Mouse (Mus musculus) CH12.LX (cell line): ENCODE measurements at regions not wholly inside any gene's neighbourhood (a gene's known extent, or its start where the extent isn't known, plus 50 kb on each side); places are given as distances from the start of the nearest gene placed in this dataset.

Experiments used
- DNase-seq: peaks from one replicate; pipeline ENCODE4 v3.0.0-alpha.2; 2013; ENCODE audit errors: extremely low read depth
- H3K27ac ChIP-seq: 2 replicates; pipeline ENCODE4 v1.5.1; 2012; ENCODE audit warnings: low read depth, mild to moderate bottlenecking, control low read depth, moderate library complexity; ENCODE audit not compliant: insufficient read depth
- H3K27me3 ChIP-seq: replicated peaks from 2 replicates; pipeline ENCODE3; 2012; ENCODE audit warnings: inconsistent platforms
- H3K36me3 ChIP-seq, 2 experiments: replicated peaks in 1 of 2; 2 replicates each; pipeline versions ENCODE3 to v1.6.1; 2012; ENCODE audit warnings: inconsistent platforms in 1 of 2, low read length in 1 of 2, mild to moderate bottlenecking in 1 of 2, mixed read lengths in 1 of 2, moderate library complexity in 1 of 2; ENCODE audit not compliant: control insufficient read depth in 1 of 2, insufficient read depth in 1 of 2
- H3K4me1 ChIP-seq, 2 experiments: 2 replicates each; pipeline ENCODE4 v1.6.1; 2012; ENCODE audit warnings: inconsistent platforms in 1 of 2, moderate library complexity in 1 of 2; ENCODE audit not compliant: insufficient read depth in 2 of 2, control insufficient read depth in 1 of 2
- H3K4me2 ChIP-seq: 2 replicates; pipeline ENCODE4 v1.6.1; 2012; ENCODE audit warnings: low read depth, mild to moderate bottlenecking, control low read depth; ENCODE audit not compliant: poor library complexity, insufficient read depth, severe bottlenecking
- H3K4me3 ChIP-seq, 3 experiments: fragments of 150-350 bp in 1 of 3; sonication (generic) in 1 of 3; replicated peaks in 1 of 3; 2 replicates each; pipeline versions ENCODE3 to v1.5.1; 2011 to 2012; ENCODE audit warnings: low read depth in 2 of 3, low read length in 2 of 3, mild to moderate bottlenecking in 2 of 3, moderate library complexity in 2 of 3, control low read depth in 1 of 3, improper control_type of control experiment in 1 of 3, inconsistent platforms in 1 of 3, mixed read lengths in 1 of 3; ENCODE audit not compliant: poor library complexity in 1 of 3
- H3K79me2 ChIP-seq: replicated peaks from 2 replicates; pipeline ENCODE4 v1.6.1; 2012; ENCODE audit warnings: mild to moderate bottlenecking, moderate library complexity; ENCODE audit not compliant: control insufficient read depth, poor library complexity, insufficient read depth, severe bottlenecking; ENCODE audit errors: extremely low read depth
- H3K9ac ChIP-seq: 2 replicates; pipeline ENCODE4 v1.6.1; 2012; ENCODE audit warnings: low read depth, mild to moderate bottlenecking, control low read depth, moderate library complexity; ENCODE audit not compliant: insufficient read depth
- H3K9me3 ChIP-seq: replicated peaks from 2 replicates; pipeline ENCODE3; 2012; ENCODE audit warnings: low read length, inconsistent platforms, mixed read lengths
- CHD2 ChIP-seq: IDR thresholded peaks from 2 replicates; pipeline ENCODE4 v1.6.1; 2011; ENCODE audit warnings: low read length, improper control_type of control experiment
- CTCF ChIP-seq, 2 experiments: IDR thresholded peaks in 1 of 2; conservative IDR thresholded peaks in 1 of 2; 2 replicates each; pipeline ENCODE4 v1.5.1; 2011 to 2012; ENCODE audit warnings: low read depth in 2 of 2, low read length in 2 of 2, improper control_type of control experiment in 1 of 2, inconsistent platforms in 1 of 2, mild to moderate bottlenecking in 1 of 2, moderate library complexity in 1 of 2
- E2F4 ChIP-seq: IDR thresholded peaks from 2 replicates; pipeline ENCODE4 v1.6.1; 2011; ENCODE audit warnings: low read depth, low read length, improper control_type of control experiment; ENCODE audit not compliant: insufficient replicate concordance
- ETS1 ChIP-seq: conservative IDR thresholded peaks from 2 replicates; pipeline ENCODE4 v1.6.1; 2012; ENCODE audit warnings: low read depth, mild to moderate bottlenecking, inconsistent platforms, low read length, improper control_type of control experiment, moderate library complexity
- HCFC1 ChIP-seq: IDR thresholded peaks from 2 replicates; pipeline ENCODE4 v1.6.1; 2012; ENCODE audit warnings: low read depth, mild to moderate bottlenecking, inconsistent platforms, low read length, improper control_type of control experiment
- IRF4 ChIP-seq: IDR thresholded peaks from 2 replicates; pipeline ENCODE4 v1.6.1; 2014; ENCODE audit warnings: low read depth, mild to moderate bottlenecking, inconsistent platforms, low read length, improper control_type of control experiment
- KAT2A ChIP-seq: IDR thresholded peaks from 2 replicates; pipeline ENCODE4 v1.6.1; 2012; ENCODE audit warnings: low read length, improper control_type of control experiment, inconsistent platforms; ENCODE audit not compliant: insufficient replicate concordance
- MEF2A ChIP-seq: IDR thresholded peaks from 2 replicates; pipeline ENCODE4 v1.6.1; 2014; ENCODE audit warnings: low read depth, mild to moderate bottlenecking, inconsistent platforms, low read length, improper control_type of control experiment, borderline replicate concordance
- POLR2AphosphoS2 ChIP-seq: IDR thresholded peaks from 2 replicates; pipeline ENCODE4 v1.6.1; 2011; ENCODE audit warnings: low read depth, low read length, improper control_type of control experiment
- RCOR1 ChIP-seq: conservative IDR thresholded peaks from 2 replicates; pipeline ENCODE4 v1.6.1; 2012; ENCODE audit warnings: low read depth, mild to moderate bottlenecking, inconsistent platforms, low read length, improper control_type of control experiment
- SIN3A ChIP-seq: IDR thresholded peaks from 2 replicates; pipeline ENCODE4 v1.6.1; 2012; ENCODE audit warnings: low read length, improper control_type of control experiment, inconsistent platforms
- SMC3 ChIP-seq: IDR thresholded peaks from 2 replicates; pipeline ENCODE4 v1.6.1; 2011; ENCODE audit warnings: low read depth, low read length, improper control_type of control experiment
- TBP ChIP-seq: conservative IDR thresholded peaks from 2 replicates; pipeline ENCODE4 v1.6.1; 2011; ENCODE audit warnings: low read depth, low read length, improper control_type of control experiment
- TCF12 ChIP-seq: IDR thresholded peaks from 2 replicates; pipeline ENCODE4 v1.6.1; 2014; ENCODE audit warnings: low read depth, mild to moderate bottlenecking, inconsistent platforms, low read length, improper control_type of control experiment
- USF1 ChIP-seq: IDR thresholded peaks from 2 replicates; pipeline ENCODE4 v1.6.1; 2014; ENCODE audit warnings: low read depth, mild to moderate bottlenecking, inconsistent platforms, low read length, improper control_type of control experiment
- ZMIZ1 ChIP-seq: IDR thresholded peaks from 2 replicates; pipeline ENCODE4 v1.6.1; 2012; ENCODE audit warnings: low read depth, mild to moderate bottlenecking, inconsistent platforms, low read length, improper control_type of control experiment
- ZNF384 ChIP-seq: IDR thresholded peaks from 2 replicates; pipeline ENCODE4 v1.6.1; 2012; ENCODE audit warnings: low read depth, low read length, improper control_type of control experiment, inconsistent platforms
- dilution Hi-C: fragments of 300-500 bp; cut with MboI; formaldehyde crosslinking; loops from 2 replicates; pipeline ENCODE4 v1.14.3; 2020; ENCODE audit warnings: low sequenced_read_pairs; ENCODE audit not compliant: extremely low pct_unique_long_range_greater_than_20kb, extremely low pct_ligation_motif_present
- in situ Hi-C: fragments of 300-500 bp; cut with MboI; formaldehyde crosslinking; loops from 3 replicates; pipeline ENCODE4 v1.14.3; 2019; ENCODE audit warnings: low sequenced_read_pairs, low pct_ligation_motif_present, low pct_unique_long_range_greater_than_20kb, mixed read lengths

DNA sequence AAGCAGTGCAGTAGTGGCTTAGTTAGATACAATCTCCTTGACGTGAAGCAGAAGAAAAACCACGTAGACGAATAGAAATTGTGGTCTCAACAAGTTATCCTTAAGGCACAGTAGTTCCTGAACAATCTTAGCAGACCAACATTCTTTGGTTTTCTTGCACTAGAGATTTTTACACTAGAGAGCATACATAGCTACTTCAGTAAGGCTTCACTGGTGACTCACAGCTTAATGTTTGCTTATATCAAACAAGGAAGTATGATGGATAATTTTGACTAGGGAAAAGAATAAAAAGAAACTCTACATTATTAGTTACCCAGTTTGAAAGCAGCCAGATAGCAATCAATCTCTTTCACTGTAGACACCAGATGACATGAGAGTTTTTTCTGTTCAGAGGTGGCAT, 395.5 kb downstream of the Cps1 start:
- in situ Hi-C loops, result no loop called here
- H3K4me1 ChIP-seq, result no peaks in the 10 kb centered on the region
- no peak overlapping the region for H3K4me2 ChIP-seq
- H3K27me3 ChIP-seq, result no peaks in the 10 kb centered on the region
- no peak overlapping the region for H3K27ac ChIP-seq
- H3K4me3 ChIP-seq, result no peak overlapping the region
- no peak for DNase-seq
- peaks cover 5% of the 10 kb centered on the region for H3K9me3 ChIP-seq
- TF ChIP-seq KAT2A (no peak), RCOR1 (no peak), ZNF384 (no peak), TCF12 (no peak), E2F4 (no peak), ZMIZ1 (no peak), MEF2A (no peak), SIN3A (no peak), POLR2AphosphoS2 (no peak), TBP (no peak), SMC3 (no peak), USF1 (no peak), CTCF (conservative IDR thresholded peaks at IDR 0.05 in 1 of 2, IDR thresholded peaks at IDR 0.05 in 1 of 2; ENCODE audit: low read depth in 2 of 2, low read length in 2 of 2) (no peak), ETS1 (no peak)
- TF ChIP-seq, all 38 proteins: peak for 0
- no peaks in the 10 kb centered on the region for H3K79me2 ChIP-seq
- no peak overlapping the region for H3K9ac ChIP-seq
- no peaks in the 10 kb centered on the region for H3K36me3 ChIP-seq
- dilution Hi-C loops, result no loop called here

DNA sequence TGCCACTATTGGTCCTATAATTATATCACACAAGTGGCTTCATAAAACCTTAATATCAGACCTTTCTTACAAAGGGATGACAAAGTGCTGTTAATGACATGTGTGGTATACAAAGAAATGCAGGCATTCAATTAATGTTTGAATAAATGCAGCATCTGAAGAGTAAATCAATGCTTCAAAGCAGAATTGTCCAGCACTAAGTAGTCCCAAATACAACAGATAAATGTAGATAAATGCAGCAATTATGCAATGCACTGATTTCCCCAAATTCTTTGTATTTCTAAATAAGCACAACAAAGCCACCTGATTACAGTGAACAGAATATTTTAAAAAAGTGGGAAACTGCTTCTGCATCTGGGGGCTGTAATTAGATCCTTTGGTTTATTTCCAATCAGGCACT, 435.9 kb downstream of the Cps1 start:
- Histone ChIP-seq H3K4me3 (no peak overlapping the region), H3K4me1 (no peaks in the 10 kb centered on the region), H3K9me3 (peaks cover 10% of the 10 kb centered on the region), H3K4me2 (no peak overlapping the region), H3K9ac (no peak overlapping the region), H3K27me3 (no peaks in the 10 kb centered on the region), H3K79me2 (no peaks in the 10 kb centered on the region), H3K36me3 (no peaks in the 10 kb centered on the region), H3K27ac (no peak overlapping the region)
- dilution Hi-C loops (no loop called here), in situ Hi-C loops (no loop called here)
- TF ChIP-seq IRF4 (no peak), KAT2A (no peak), CHD2 (no peak), HCFC1 (no peak), E2F4 (no peak), RCOR1 (no peak)
- no peak for DNase-seq
